Mouse (Mus musculus) neural tube, embryonic 11.5 days (tissue): ENCODE measurements around the gene Tmem115. TPM values are rescaled to one million over a fixed set of nuclear protein-coding genes. Genes with fewer than 3 reads are reported as not detected.

ENCODE experiments used
- ATAC-seq: fragments of 200-750 bp; cut with Nextera tagmentation; 2 replicates; pipeline ENCODE4 v1.8.0; 2017; ENCODE audit warnings: moderate number of reproducible peaks, mild to moderate bottlenecking, moderate TSS enrichment, moderate library complexity; ENCODE audit not compliant: insufficient read depth, low FRiP score, low TSS enrichment
- DNase-seq: peaks from one replicate; pipeline ENCODE4 v3.0.0-alpha.2; 2015; ENCODE audit warnings: low spot score
- H3K27ac ChIP-seq: fragments of 300-500 bp; sonication (generic); 2 replicates; pipeline ENCODE4 v1.5.1; 2014; ENCODE audit warnings: low read depth, mild to moderate bottlenecking, low read length
- H3K27me3 ChIP-seq: fragments of 300-500 bp; sonication (generic); 2 replicates; pipeline ENCODE4 v1.6.1; 2014; ENCODE audit warnings: mild to moderate bottlenecking, low read length, mixed read lengths; ENCODE audit not compliant: control insufficient read depth, insufficient read depth
- H3K36me3 ChIP-seq: fragments of 300-500 bp; sonication (generic); 2 replicates; pipeline ENCODE4 v1.6.1; 2014; ENCODE audit warnings: mild to moderate bottlenecking, low read length, moderate library complexity, mixed read lengths; ENCODE audit not compliant: control insufficient read depth, insufficient read depth
- H3K4me1 ChIP-seq: fragments of 300-500 bp; sonication (generic); 2 replicates; pipeline ENCODE4 v1.6.1; 2014; ENCODE audit warnings: low read length, mixed read lengths; ENCODE audit not compliant: control insufficient read depth, insufficient read depth
- H3K4me2 ChIP-seq: fragments of 300-500 bp; sonication (generic); 2 replicates; pipeline ENCODE4 v1.6.1; 2014; ENCODE audit warnings: low read depth, mild to moderate bottlenecking, moderate library complexity
- H3K4me3 ChIP-seq: fragments of 300-500 bp; sonication (generic); 2 replicates; pipeline ENCODE4 v1.5.1; 2014; ENCODE audit warnings: low read depth, low read length
- H3K9ac ChIP-seq: fragments of 300-500 bp; sonication (generic); 2 replicates; pipeline ENCODE4 v1.6.1; 2014; ENCODE audit warnings: mild to moderate bottlenecking, low read length
- H3K9me3 ChIP-seq: fragments of 300-500 bp; sonication (generic); 2 replicates; pipeline ENCODE4 v1.6.1; 2016; ENCODE audit warnings: low read length; ENCODE audit not compliant: control insufficient read depth
- WGBS: fragments of 180-500 bp; shearing (Covaris S2); extraction: QIAGEN DNeasy Blood & Tissue Kit; methylation state at CpG from one replicate; pipeline ENCODE4 v1.1.7; 2014; 5-methylcytosine and 5-hydroxymethylcytosine counted together
- polyA plus RNA-seq: library from polyadenylated mRNA; unstranded; fragments of >200 nt; fragmentation: Nextera tagmentation; extraction: Ambion mirVana; gene quantifications from 2 replicates; pipeline ENCODE4 v1.2.1, GENCODE M21; 2014

Tmem115 gene
- polyA plus RNA-seq, 1 experiment from 2014 or later: 47.0 TPM

GRCm38 (mm10) chr9:107577871-107578270 is 44.1 kb downstream of the Tmem115 start:
- DNase-seq: no peak
- Histone ChIP-seq H3K9ac (no peak overlapping the region), H3K27ac (no peak overlapping the region), H3K4me1 (peaks cover 13% of the 10 kb centered on the region; the same call in 1 of the 2 replicates), H3K4me3 (no peak overlapping the region), H3K4me2 (no peak overlapping the region), H3K9me3 (no peaks in the 10 kb centered on the region), H3K27me3 (no peaks in the 10 kb centered on the region), H3K36me3 (peaks cover 2% of the 10 kb centered on the region; the same call in 1 of the 2 replicates)
- ATAC-seq: no peak
- WGBS: 91% methylated on average over 10 of the region's 10 CpGs

GRCm38 (mm10) chr9:107578587-107578986 is 44.8 kb downstream of the Tmem115 start, which contains the start of gene Naa80:
TSS of gene Naa80 (plus strand) at chr9:107578887.
- ATAC-seq: no peak
- Histone ChIP-seq H3K4me3 (no peak within 1 kb of the TSS), H3K4me1 (peaks cover 13% of the 10 kb centered on the region; the same call in 1 of the 2 replicates), H3K36me3 (no peaks in the 10 kb centered on the region), H3K9me3 (no peaks in the 10 kb centered on the region), H3K9ac (no peak within 1 kb of the TSS), H3K27ac (no peak within 1 kb of the TSS), H3K4me2 (no peak within 1 kb of the TSS), H3K27me3 (no peaks in the 10 kb centered on the region)
- 76% methylated on average over 3 of the region's 3 CpGs for WGBS
- DNase-seq: no peak

- Histone ChIP-seq H3K36me3 (no peaks in the 10 kb centered on the region), H3K4me2 (no peak overlapping the region)
Observed at GRCm38 (mm10) chr9:107579023-107579900, 45.5 kb downstream of the Tmem115 start.

GRCm38 (mm10) chr9:107580501-107581317 is 47.0 kb downstream of the Tmem115 start, which contains the start of gene Hyal3:
TSS of gene Hyal3 (plus strand) at chr9:107580818.
- Histone ChIP-seq H3K4me3 (peak within 1 kb of the TSS; percentile 44), H3K4me2 (peak within 1 kb of the TSS; percentile 52), H3K9me3 (no peaks in the 10 kb centered on the region), H3K36me3 (no peaks in the 10 kb centered on the region), H3K27ac (peak within 1 kb of the TSS; percentile 45; the same call in 1 of the 2 replicates), H3K27me3 (no peaks in the 10 kb centered on the region), H3K9ac (peak within 1 kb of the TSS; percentile 65), H3K4me1 (peaks cover 13% of the 10 kb centered on the region; the same call in 1 of the 2 replicates)
- peak; percentile 48 for ATAC-seq
- peak; percentile 79 for DNase-seq
- 1% methylated on average over 32 of the region's 32 CpGs for WGBS

More at GRCm38 (mm10) chr9:107579023-107579900, 45.5 kb downstream of the Tmem115 start:
- Histone ChIP-seq H3K27me3 (no peaks in the 10 kb centered on the region), H3K4me3 (no peak overlapping the region), H3K4me1 (peaks cover 13% of the 10 kb centered on the region; the same call in 1 of the 2 replicates), H3K9me3 (no peaks in the 10 kb centered on the region), H3K27ac (no peak overlapping the region), H3K9ac (no peak overlapping the region)
- ATAC-seq (no peak), DNase-seq (no peak)
- WGBS: 95% methylated on average over 14 of the region's 14 CpGs

GRCm38 (mm10) chr9:107581584-107581983 is 47.8 kb downstream of the Tmem115 start:
- no peak for DNase-seq
- Histone ChIP-seq H3K27ac (no peak overlapping the region), H3K9ac (peak overlapping the region; percentile 65; the same call in 1 of the 2 replicates), H3K4me1 (peaks cover 13% of the 10 kb centered on the region; the same call in 1 of the 2 replicates), H3K27me3 (no peaks in the 10 kb centered on the region), H3K36me3 (no peaks in the 10 kb centered on the region), H3K4me2 (peak overlapping the region; percentile 52), H3K9me3 (no peaks in the 10 kb centered on the region), H3K4me3 (peak overlapping the region; percentile 44; the same call in 1 of the 2 replicates)
- no peak for ATAC-seq
- WGBS: 76% methylated on average over 4 of the region's 4 CpGs

- no peak overlapping the region for H3K27ac ChIP-seq
- H3K9ac ChIP-seq: no peak overlapping the region
- H3K36me3 ChIP-seq: no peaks in the 10 kb centered on the region
- H3K4me3 ChIP-seq: no peak overlapping the region
- H3K4me1 ChIP-seq: peaks cover 10% of the 10 kb centered on the region; the same call in 1 of the 2 replicates
- ATAC-seq (no peak), DNase-seq (no peak)
- no peak overlapping the region for H3K4me2 ChIP-seq
- H3K27me3 ChIP-seq: no peaks in the 10 kb centered on the region
- 84% methylated on average over 7 of the region's 7 CpGs for WGBS
- H3K9me3 ChIP-seq: no peaks in the 10 kb centered on the region
Observed at GRCm38 (mm10) chr9:107582509-107583062, 48.8 kb downstream of the Tmem115 start.

- H3K4me1 ChIP-seq: peaks cover 11% of the 10 kb centered on the region
- ATAC-seq (no peak), DNase-seq (no peak)
- no peaks in the 10 kb centered on the region for H3K9me3 ChIP-seq
- 90% methylated on average over 14 of the region's 14 CpGs for WGBS
- no peak overlapping the region for H3K4me2 ChIP-seq
- no peak overlapping the region for H3K9ac ChIP-seq
- no peaks in the 10 kb centered on the region for H3K36me3 ChIP-seq
- no peak overlapping the region for H3K27ac ChIP-seq
- H3K27me3 ChIP-seq: no peaks in the 10 kb centered on the region
- no peak overlapping the region for H3K4me3 ChIP-seq
Observed at GRCm38 (mm10) chr9:107583174-107583573, 49.4 kb downstream of the Tmem115 start.

- Histone ChIP-seq H3K4me1 (peaks cover 6% of the 10 kb centered on the region), H3K9ac (no peak overlapping the region), H3K27me3 (no peaks in the 10 kb centered on the region), H3K27ac (no peak overlapping the region), H3K4me2 (no peak overlapping the region), H3K4me3 (no peak overlapping the region), H3K9me3 (no peaks in the 10 kb centered on the region), H3K36me3 (peaks cover 4% of the 10 kb centered on the region)
- ATAC-seq (no peak), DNase-seq (no peak)
- 96% methylated on average over 5 of the region's 5 CpGs for WGBS
Observed at GRCm38 (mm10) chr9:107586504-107586903, 52.8 kb downstream of the Tmem115 start.
